Mouse (Mus musculus): ENCODE data around the gene Sec22c. TPM values are rescaled to one million over a fixed set of nuclear protein-coding genes. Genes with fewer than 3 reads are reported as not detected.

The Sec22c gene
- total and polyA plus RNA-seq, 3 experiments, result 3.9 to 6.7 (median 5.0) TPM

GRCm38 (mm10) chr9:121656322-121656721, 49.0 kb downstream of the Sec22c start:
- Histone ChIP-seq H3K9ac (ENCODE audit: low read depth, low read length) (no peak overlapping the region), H3K27me3 (ENCODE audit: control insufficient read depth, insufficient read depth, low read length) (no peaks in the 10 kb centered on the region), H3K36me3 (ENCODE audit: control insufficient read depth, insufficient read depth, low read length) (no peaks in the 10 kb centered on the region), H3K4me3 (no peak overlapping the region), H3K27ac (no peak overlapping the region), H3K79me2 (replicated peaks; ENCODE audit: control insufficient read depth, insufficient read depth, low read length) (no peaks in the 10 kb centered on the region), H3K4me1 (ENCODE audit: control insufficient read depth, insufficient read depth, low read length) (no peaks in the 10 kb centered on the region)
- intact Hi-C loops (cut with DNase I), result no loop called here
- DNase-seq, result no peak
- TF ChIP-seq CTCF (IDR thresholded peaks at IDR 0.05) (no peak), POLR2A (IDR thresholded peaks at IDR 0.05; ENCODE audit: insufficient read depth, low read depth, low read length) (no peak), EP300 (IDR thresholded peaks at IDR 0.05; ENCODE audit: insufficient read depth, low read depth, low read length) (no peak)
- 90% methylated on average over 5 of the region's 5 CpGs for WGBS

GRCm38 (mm10) chr9:121653668-121654067, 51.6 kb downstream of the Sec22c start:
- Histone ChIP-seq H3K4me3 (no peak overlapping the region), H3K9ac (ENCODE audit: low read depth, low read length) (no peak overlapping the region), H3K27me3 (ENCODE audit: control insufficient read depth, insufficient read depth, low read length) (no peaks in the 10 kb centered on the region), H3K27ac (no peak overlapping the region), H3K4me1 (ENCODE audit: control insufficient read depth, insufficient read depth, low read length) (no peaks in the 10 kb centered on the region), H3K36me3 (ENCODE audit: control insufficient read depth, insufficient read depth, low read length) (no peaks in the 10 kb centered on the region), H3K79me2 (replicated peaks; ENCODE audit: control insufficient read depth, insufficient read depth, low read length) (no peaks in the 10 kb centered on the region)
- no peak for TF ChIP-seq POLR2A (IDR thresholded peaks at IDR 0.05; ENCODE audit: insufficient read depth, low read depth, low read length)
- TF ChIP-seq EP300 (IDR thresholded peaks at IDR 0.05; ENCODE audit: insufficient read depth, low read depth, low read length), result no peak
- TF ChIP-seq CTCF (IDR thresholded peaks at IDR 0.05), result no peak
- intact Hi-C loops (cut with DNase I), result no loop called here
- 88% methylated on average over 10 of the region's 10 CpGs for WGBS
- no peak for DNase-seq

GRCm38 (mm10) chr9:121647026-121647425, 58.3 kb downstream of the Sec22c start:
- H3K9ac ChIP-seq (ENCODE audit: low read depth, low read length), result no peak overlapping the region
- no peak overlapping the region for H3K27ac ChIP-seq
- no peak for DNase-seq
- TF ChIP-seq EP300 (IDR thresholded peaks at IDR 0.05; ENCODE audit: insufficient read depth, low read depth, low read length) (no peak), CTCF (IDR thresholded peaks at IDR 0.05) (no peak), POLR2A (IDR thresholded peaks at IDR 0.05; ENCODE audit: insufficient read depth, low read depth, low read length) (no peak)
- no peaks in the 10 kb centered on the region for H3K79me2 ChIP-seq (replicated peaks; ENCODE audit: control insufficient read depth, insufficient read depth, low read length)
- intact Hi-C loops (cut with DNase I), result no loop called here
- H3K27me3 ChIP-seq (ENCODE audit: control insufficient read depth, insufficient read depth, low read length), result peaks cover 8% of the 10 kb centered on the region
- no peak overlapping the region for H3K4me3 ChIP-seq
- no peaks in the 10 kb centered on the region for H3K36me3 ChIP-seq (ENCODE audit: control insufficient read depth, insufficient read depth, low read length)
- no peaks in the 10 kb centered on the region for H3K4me1 ChIP-seq (ENCODE audit: control insufficient read depth, insufficient read depth, low read length)
- WGBS, result 50% methylated on average over 7 of the region's 7 CpGs

- intact Hi-C loops (cut with DNase I), result no loop called here
- Histone ChIP-seq H3K79me2 (replicated peaks; ENCODE audit: control insufficient read depth, insufficient read depth, low read length) (no peaks in the 10 kb centered on the region), H3K4me1 (ENCODE audit: control insufficient read depth, insufficient read depth, low read length) (no peaks in the 10 kb centered on the region), H3K27ac (no peak overlapping the region), H3K4me3 (no peak overlapping the region), H3K27me3 (ENCODE audit: control insufficient read depth, insufficient read depth, low read length) (peaks cover 8% of the 10 kb centered on the region), H3K36me3 (ENCODE audit: control insufficient read depth, insufficient read depth, low read length) (no peaks in the 10 kb centered on the region), H3K9ac (ENCODE audit: low read depth, low read length) (no peak overlapping the region)
- WGBS, result 39% methylated on average over 3 of the region's 3 CpGs
- no peak for DNase-seq
- TF ChIP-seq CTCF (IDR thresholded peaks at IDR 0.05) (no peak), POLR2A (IDR thresholded peaks at IDR 0.05; ENCODE audit: insufficient read depth, low read depth, low read length) (no peak), EP300 (IDR thresholded peaks at IDR 0.05; ENCODE audit: insufficient read depth, low read depth, low read length) (no peak)
These were observed 60.4 kb downstream of the Sec22c start for GRCm38 (mm10) chr9:121644855-121645254.

- DNase-seq, result peak; percentile 70 to 74
- H3K36me3 ChIP-seq (ENCODE audit: control insufficient read depth, insufficient read depth, low read length), result no peaks in the 10 kb centered on the region
- H3K4me1 ChIP-seq (ENCODE audit: control insufficient read depth, insufficient read depth, low read length), result no peaks in the 10 kb centered on the region
- H3K79me2 ChIP-seq (replicated peaks; ENCODE audit: control insufficient read depth, insufficient read depth, low read length), result no peaks in the 10 kb centered on the region
- peak within 1 kb of the TSS; percentile 69 for H3K9ac ChIP-seq (ENCODE audit: low read depth, low read length)
- intact Hi-C loops (cut with DNase I), result loop anchor here (2.0 kb wide), 1 partner anchor 36 kb away; no protein-coding TSS in a partner anchor
- peaks cover 8% of the 10 kb centered on the region for H3K27me3 ChIP-seq (ENCODE audit: control insufficient read depth, insufficient read depth, low read length)
- H3K4me3 ChIP-seq, result peak within 1 kb of the TSS; percentile 46
- under 1% methylated on average over 78 of the region's 79 CpGs for WGBS
- no peak for TF ChIP-seq EP300 (IDR thresholded peaks at IDR 0.05; ENCODE audit: insufficient read depth, low read depth, low read length)
- no peak for TF ChIP-seq POLR2A (IDR thresholded peaks at IDR 0.05; ENCODE audit: insufficient read depth, low read depth, low read length)
- TF ChIP-seq CTCF (IDR thresholded peaks at IDR 0.05), result 0 out of 2 replicates have a peak, but pooled peaks have one; percentile 6
- H3K27ac ChIP-seq, result no peak within 1 kb of the TSS; the same call in 1 of the 2 replicates
These were observed 62.7 kb downstream of the Sec22c start, which contains the start of gene Vipr1 for GRCm38 (mm10) chr9:121642401-121643181. TSS of gene Vipr1 (plus strand) at chr9:121642716.

- peaks cover 8% of the 10 kb centered on the region for H3K27me3 ChIP-seq (ENCODE audit: control insufficient read depth, insufficient read depth, low read length)
- no peaks in the 10 kb centered on the region for H3K36me3 ChIP-seq (ENCODE audit: control insufficient read depth, insufficient read depth, low read length)
- intact Hi-C loops (cut with DNase I), result loop anchor here (2.0 kb wide), 1 partner anchor 37 kb away; no protein-coding TSS in a partner anchor
- H3K4me3 ChIP-seq, result peak within 1 kb of the TSS; percentile 46
- TF ChIP-seq CTCF (IDR thresholded peaks at IDR 0.05), result peak; percentile 74
- no peak for TF ChIP-seq EP300 (IDR thresholded peaks at IDR 0.05; ENCODE audit: insufficient read depth, low read depth, low read length)
- no peak for TF ChIP-seq POLR2A (IDR thresholded peaks at IDR 0.05; ENCODE audit: insufficient read depth, low read depth, low read length)
- H3K79me2 ChIP-seq (replicated peaks; ENCODE audit: control insufficient read depth, insufficient read depth, low read length), result no peaks in the 10 kb centered on the region
- under 1% methylated on average over 26 of the region's 26 CpGs for WGBS
- peak; percentile 85 for DNase-seq
- no peak within 1 kb of the TSS; the same call in 1 of the 2 replicates for H3K27ac ChIP-seq
- H3K9ac ChIP-seq (ENCODE audit: low read depth, low read length), result peak within 1 kb of the TSS; percentile 69
- H3K4me1 ChIP-seq (ENCODE audit: control insufficient read depth, insufficient read depth, low read length), result no peaks in the 10 kb centered on the region
These were observed 63.3 kb downstream of the Sec22c start, which contains the start of gene Lyzl4 for GRCm38 (mm10) chr9:121642001-121642400. TSS of gene Lyzl4 (minus strand) at chr9:121642096.
